Mouse (Mus musculus): ENCODE results near the gene Tbc1d14.

DNA sequence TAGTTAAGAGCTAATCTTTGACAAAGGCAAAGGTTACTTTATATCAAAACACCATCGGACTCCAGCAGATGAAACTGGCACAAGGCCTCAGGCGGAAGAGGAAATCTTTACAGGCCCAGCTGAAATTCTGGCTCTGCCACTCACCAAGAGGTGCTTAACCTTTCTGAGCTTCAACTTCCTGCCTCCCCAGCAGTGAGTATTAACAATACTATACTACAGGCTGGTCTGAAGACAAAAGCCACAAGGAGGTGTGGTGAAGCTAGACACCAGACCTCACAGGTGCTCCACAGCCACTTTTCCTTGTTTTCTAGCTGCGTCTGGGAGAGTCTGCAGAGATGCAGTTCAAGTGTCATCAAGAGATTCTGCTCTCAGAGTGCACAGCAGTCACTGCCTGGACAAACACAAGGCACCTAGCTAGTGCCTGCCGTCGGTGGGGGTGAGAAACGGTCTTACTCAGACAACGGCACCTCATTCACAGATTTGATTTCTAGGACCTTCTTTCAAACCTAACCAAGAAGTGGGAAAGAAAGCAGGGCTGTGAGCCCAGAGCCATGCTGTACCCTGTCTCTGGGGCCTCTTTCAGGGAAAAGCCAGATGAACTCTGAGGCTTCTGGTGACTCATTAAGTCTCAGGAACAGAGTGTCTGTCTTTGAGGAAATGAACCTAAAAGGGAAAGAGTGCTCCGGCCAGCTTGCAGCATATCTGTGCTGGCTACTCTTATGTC is 18.8 kb downstream of the Tbc1d14 start:
- TF ChIP-seq ZNF384 (IDR thresholded peaks at IDR 0.05; ENCODE audit: low read depth, low read length), result no peak
- no peak for TF ChIP-seq HCFC1 (IDR thresholded peaks at IDR 0.05; ENCODE audit: borderline replicate concordance, insufficient read depth, low read length)
- no peak for TF ChIP-seq ZC3H11A (IDR thresholded peaks at IDR 0.05; ENCODE audit: borderline replicate concordance, low read depth, low read length)
- TF ChIP-seq MAFK (IDR thresholded peaks at IDR 0.05; ENCODE audit: insufficient read depth, low read depth, low read length), result no peak
- TF ChIP-seq CHD2 (IDR thresholded peaks at IDR 0.05; ENCODE audit: low read depth, low read length), result no peak
